Mouse (Mus musculus) kidney, postnatal 14 days (tissue): ENCODE measurements at regions not wholly inside any gene's neighbourhood (a gene's known extent, or its start where the extent isn't known, plus 50 kb on each side); places are given as distances from the start of the nearest gene placed in this dataset.

Source experiments
- DNase-seq: peaks from one replicate; pipeline ENCODE4 v3.0.0; 2022; ENCODE audit warnings: mixed read lengths

- no peak for DNase-seq
Observed at GRCm38 (mm10) chr9:93948671-93949070, 589.2 kb downstream of the 1190002N15Rik start.

- DNase-seq = no peak
Observed at GRCm38 (mm10) chr9:93947053-93947452, 590.8 kb downstream of the 1190002N15Rik start.

- peak; percentile 5 for DNase-seq
Observed at GRCm38 (mm10) chr9:93940193-93940592, 597.7 kb downstream of the 1190002N15Rik start.

- DNase-seq = no peak
Observed at GRCm38 (mm10) chr9:93930684-93931083, 607.2 kb downstream of the 1190002N15Rik start.

- DNase-seq = no peak
Observed at GRCm38 (mm10) chr9:93889256-93889655, 648.6 kb downstream of the 1190002N15Rik start.

GRCm38 (mm10) chr9:93880112-93880511 lies 657.8 kb downstream of the 1190002N15Rik start:
- no peak for DNase-seq

GRCm38 (mm10) chr9:93879572-93879971 lies 658.3 kb downstream of the 1190002N15Rik start:
- DNase-seq = no peak

- DNase-seq = no peak
Observed at GRCm38 (mm10) chr9:93870778-93871177, 667.1 kb downstream of the 1190002N15Rik start.

GRCm38 (mm10) chr9:93857937-93858336 lies 679.9 kb downstream of the 1190002N15Rik start:
- DNase-seq = no peak

GRCm38 (mm10) chr9:93846411-93846810 lies 691.5 kb downstream of the 1190002N15Rik start:
- no peak for DNase-seq

GRCm38 (mm10) chr9:93843869-93844268 lies 694.0 kb downstream of the 1190002N15Rik start:
- no peak for DNase-seq
